Mouse (Mus musculus): ENCODE results near the gene Dhrs1. TPM values are rescaled to one million over a fixed set of nuclear protein-coding genes. Genes with fewer than 3 reads are reported as not detected.

Dhrs1 gene
- polyA plus RNA-seq, 1 experiment: 228 TPM

- no peaks in the 10 kb centered on the region for H3K36me3 ChIP-seq (ENCODE audit: control insufficient read depth, insufficient read depth, low read length)
- 7% methylated on average over 31 of the region's 31 CpGs for WGBS
- peak; percentile 82 for DNase-seq
- no peaks in the 10 kb centered on the region for H3K4me1 ChIP-seq (ENCODE audit: control insufficient read depth, insufficient read depth, low read length)
- H3K27me3 ChIP-seq (replicated peaks; ENCODE audit: control insufficient read depth, insufficient read depth, low read length): no peaks in the 10 kb centered on the region
- H3K4me3 ChIP-seq (ENCODE audit: insufficient read depth, low read depth, low read length): peak overlapping the region; percentile 51
- H3K27ac ChIP-seq (ENCODE audit: insufficient read depth, low read depth, low read length): peak overlapping the region; percentile 44
- no peak for TF ChIP-seq CTCF (conservative IDR thresholded peaks at IDR 0.05; ENCODE audit: insufficient read depth, insufficient read length, low read depth, low read length)
These were observed 37.9 kb upstream of the Dhrs1 start for GRCm38 (mm10) chr14:55783171-55783957.

GRCm38 (mm10) chr14:55782361-55782960 lies 37.0 kb upstream of the Dhrs1 start:
- H3K27me3 ChIP-seq (replicated peaks; ENCODE audit: control insufficient read depth, insufficient read depth, low read length): no peaks in the 10 kb centered on the region
- H3K36me3 ChIP-seq (ENCODE audit: control insufficient read depth, insufficient read depth, low read length): no peaks in the 10 kb centered on the region
- H3K27ac ChIP-seq (ENCODE audit: insufficient read depth, low read depth, low read length): peak overlapping the region; percentile 77
- DNase-seq: no peak
- H3K4me1 ChIP-seq (ENCODE audit: control insufficient read depth, insufficient read depth, low read length): no peaks in the 10 kb centered on the region
- TF ChIP-seq CTCF (conservative IDR thresholded peaks at IDR 0.05; ENCODE audit: insufficient read depth, insufficient read length, low read depth, low read length) (no peak), POLR2A (IDR thresholded peaks at IDR 0.05; ENCODE audit: low read depth, low read length) (no peak)
- 41% methylated on average over 9 of the region's 9 CpGs for WGBS
- H3K4me3 ChIP-seq (ENCODE audit: insufficient read depth, low read depth, low read length): peak overlapping the region; percentile 35; the same call in 1 of the 2 replicates

GRCm38 (mm10) chr14:55781310-55781709 lies 35.8 kb upstream of the Dhrs1 start:
- DNase-seq: peak; percentile 82
- peak overlapping the region; percentile 26; the same call in 1 of the 2 replicates for H3K4me3 ChIP-seq (ENCODE audit: insufficient read depth, low read depth, low read length)

GRCm38 (mm10) chr14:55780736-55781135 lies 35.2 kb upstream of the Dhrs1 start:
- Histone ChIP-seq H3K36me3 (ENCODE audit: control insufficient read depth, insufficient read depth, low read length) (no peaks in the 10 kb centered on the region), H3K4me3 (ENCODE audit: insufficient read depth, low read depth, low read length) (no peak overlapping the region), H3K27ac (ENCODE audit: insufficient read depth, low read depth, low read length) (no peak overlapping the region), H3K27me3 (replicated peaks; ENCODE audit: control insufficient read depth, insufficient read depth, low read length) (no peaks in the 10 kb centered on the region), H3K4me1 (ENCODE audit: control insufficient read depth, insufficient read depth, low read length) (no peaks in the 10 kb centered on the region)
- no peak for TF ChIP-seq CTCF (conservative IDR thresholded peaks at IDR 0.05; ENCODE audit: insufficient read depth, insufficient read length, low read depth, low read length)
- no peak for TF ChIP-seq POLR2A (IDR thresholded peaks at IDR 0.05; ENCODE audit: low read depth, low read length)
- WGBS: 82% methylated on average over 11 of the region's 11 CpGs
- DNase-seq: no peak

More at GRCm38 (mm10) chr14:55781310-55781709, 35.8 kb upstream of the Dhrs1 start:
- H3K36me3 ChIP-seq (ENCODE audit: control insufficient read depth, insufficient read depth, low read length): no peaks in the 10 kb centered on the region
- WGBS: 13% methylated on average over 14 of the region's 14 CpGs
- H3K27me3 ChIP-seq (replicated peaks; ENCODE audit: control insufficient read depth, insufficient read depth, low read length): no peaks in the 10 kb centered on the region
- H3K27ac ChIP-seq (ENCODE audit: insufficient read depth, low read depth, low read length): no peak overlapping the region
- H3K4me1 ChIP-seq (ENCODE audit: control insufficient read depth, insufficient read depth, low read length): no peaks in the 10 kb centered on the region
- TF ChIP-seq CTCF (conservative IDR thresholded peaks at IDR 0.05; ENCODE audit: insufficient read depth, insufficient read length, low read depth, low read length): peak; percentile 100
- no peak for TF ChIP-seq POLR2A (IDR thresholded peaks at IDR 0.05; ENCODE audit: low read depth, low read length)

GRCm38 (mm10) chr14:55779656-55780055 lies 34.2 kb upstream of the Dhrs1 start:
- TF ChIP-seq POLR2A (IDR thresholded peaks at IDR 0.05; ENCODE audit: low read depth, low read length): no peak
- no peak for TF ChIP-seq CTCF (conservative IDR thresholded peaks at IDR 0.05; ENCODE audit: insufficient read depth, insufficient read length, low read depth, low read length)
- Histone ChIP-seq H3K27ac (ENCODE audit: insufficient read depth, low read depth, low read length) (no peak overlapping the region), H3K27me3 (replicated peaks; ENCODE audit: control insufficient read depth, insufficient read depth, low read length) (no peaks in the 10 kb centered on the region), H3K4me1 (ENCODE audit: control insufficient read depth, insufficient read depth, low read length) (no peaks in the 10 kb centered on the region), H3K4me3 (ENCODE audit: insufficient read depth, low read depth, low read length) (no peak overlapping the region), H3K36me3 (ENCODE audit: control insufficient read depth, insufficient read depth, low read length) (no peaks in the 10 kb centered on the region)
- 67% methylated on average over 16 of the region's 16 CpGs for WGBS
- DNase-seq: no peak

- 85% methylated on average over 15 of the region's 15 CpGs for WGBS
- no peak overlapping the region for H3K27ac ChIP-seq (ENCODE audit: insufficient read depth, low read depth, low read length)
- no peak for DNase-seq
- H3K4me1 ChIP-seq (ENCODE audit: control insufficient read depth, insufficient read depth, low read length): no peaks in the 10 kb centered on the region
- H3K27me3 ChIP-seq (replicated peaks; ENCODE audit: control insufficient read depth, insufficient read depth, low read length): no peaks in the 10 kb centered on the region
- TF ChIP-seq CTCF (conservative IDR thresholded peaks at IDR 0.05; ENCODE audit: insufficient read depth, insufficient read length, low read depth, low read length) (no peak), POLR2A (IDR thresholded peaks at IDR 0.05; ENCODE audit: low read depth, low read length) (no peak)
- H3K36me3 ChIP-seq (ENCODE audit: control insufficient read depth, insufficient read depth, low read length): no peaks in the 10 kb centered on the region
- no peak overlapping the region for H3K4me3 ChIP-seq (ENCODE audit: insufficient read depth, low read depth, low read length)
These were observed 33.2 kb upstream of the Dhrs1 start for GRCm38 (mm10) chr14:55778686-55779085.

- WGBS: 85% methylated on average over 11 of the region's 11 CpGs
- TF ChIP-seq CTCF (conservative IDR thresholded peaks at IDR 0.05; ENCODE audit: insufficient read depth, insufficient read length, low read depth, low read length) (no peak), POLR2A (IDR thresholded peaks at IDR 0.05; ENCODE audit: low read depth, low read length) (no peak)
- H3K27me3 ChIP-seq (replicated peaks; ENCODE audit: control insufficient read depth, insufficient read depth, low read length): no peaks in the 10 kb centered on the region
- no peak overlapping the region for H3K27ac ChIP-seq (ENCODE audit: insufficient read depth, low read depth, low read length)
- DNase-seq: no peak
- no peaks in the 10 kb centered on the region for H3K4me1 ChIP-seq (ENCODE audit: control insufficient read depth, insufficient read depth, low read length)
- H3K4me3 ChIP-seq (ENCODE audit: insufficient read depth, low read depth, low read length): no peak overlapping the region
- H3K36me3 ChIP-seq (ENCODE audit: control insufficient read depth, insufficient read depth, low read length): no peaks in the 10 kb centered on the region
These were observed 32.3 kb upstream of the Dhrs1 start for GRCm38 (mm10) chr14:55777806-55778205.

Measured in kidney, adult 2 months (tissue).